Mouse (Mus musculus): ENCODE data around the gene Ush2a. TPM values are rescaled to one million over a fixed set of nuclear protein-coding genes. Genes with fewer than 3 reads are reported as not detected.
A peak's percentile ranks its signal among the peaks of the same experiment; 100 is the strongest.

Gene Ush2a
- total and polyA plus RNA-seq, 3 experiments, result under 0.01 to 0.04 TPM; not detected in 1

GRCm38 (mm10) chr1:189004774-189005173 is 743.0 kb downstream of the Ush2a start:
- peaks cover 0 to 4% of the 10 kb centered on the region in 2 experiments; a peak in 2 of 4 replicates for H3K4me1 ChIP-seq (ENCODE audit: control insufficient read depth in 1 of 2, insufficient read depth in 2 of 2, low read length in 2 of 2)

DNA sequence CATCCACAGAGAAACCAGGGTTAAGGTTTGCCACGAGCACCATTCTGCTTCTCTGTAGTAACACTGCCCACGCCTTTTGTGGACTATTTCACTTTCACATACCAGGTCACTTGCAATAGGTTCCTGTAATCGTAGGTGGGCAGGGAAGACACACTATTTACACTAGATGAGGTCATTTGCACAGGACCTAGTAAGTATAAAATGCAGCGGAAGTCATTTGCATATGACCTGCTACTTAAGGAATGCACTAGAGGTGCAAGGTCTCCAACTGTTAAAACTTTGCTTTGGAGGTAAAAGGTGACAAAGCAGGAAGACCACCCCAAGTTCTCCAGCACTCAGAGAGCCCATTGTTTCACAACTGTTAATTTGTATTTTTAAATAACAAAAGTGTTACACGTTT is 744.4 kb downstream of the Ush2a start:
- Histone ChIP-seq H3K4me3 (ENCODE audit: control insufficient read depth in 1 of 2, insufficient read depth in 1 of 2, low read depth in 2 of 2, low read length in 2 of 2) (no peak overlapping the region), H3K4me1 (ENCODE audit: control insufficient read depth in 1 of 2, insufficient read depth in 2 of 2, low read length in 2 of 2) (peaks cover 0 to 4% of the 10 kb centered on the region in 2 experiments; a peak in 2 of 4 replicates), H3K9ac (ENCODE audit: control insufficient read depth, low read depth, low read length, poor library complexity, severe bottlenecking) (no peak overlapping the region), H3K79me2 (ENCODE audit: control insufficient read depth, insufficient read depth, low read length, poor library complexity) (peaks cover 11% of the 10 kb centered on the region), H3K36me3 (ENCODE audit: control insufficient read depth in 1 of 2, insufficient read depth in 2 of 2, low read length in 2 of 2) (peaks cover under 1 to 5% of the 10 kb centered on the region in 2 experiments; a peak in 2 of 4 replicates), H3K27me3 (ENCODE audit: control insufficient read depth in 1 of 2, insufficient read depth in 2 of 2, low read length in 2 of 2) (no peaks in the 10 kb centered on the region), H3K27ac (ENCODE audit: control insufficient read depth, low read depth, low read length) (no peak overlapping the region), H3K9me3 (replicated peaks; ENCODE audit: insufficient read depth, low read length) (no peaks in the 10 kb centered on the region)
- DNase-seq (ENCODE audit: low read depth, low spot score), result no peak
- TF ChIP-seq CTCF (IDR thresholded peaks at IDR 0.05 in 2 of 3, conservative IDR thresholded peaks at IDR 0.05 in 1 of 3; ENCODE audit: control insufficient read depth in 1 of 3, insufficient read depth in 1 of 3, low read depth in 2 of 3, low read length in 3 of 3, poor library complexity in 1 of 3, severe bottlenecking in 1 of 3), result no peak
- TF ChIP-seq GABPA (IDR thresholded peaks at IDR 0.05; ENCODE audit: low read depth, low read length), result no peak
- no peak for TF ChIP-seq TCF12 (IDR thresholded peaks at IDR 0.05; ENCODE audit: low read depth, low read length)
- TF ChIP-seq USF1 (IDR thresholded peaks at IDR 0.05; ENCODE audit: low read depth, low read length), result no peak
- no peak for TF ChIP-seq TBP (IDR thresholded peaks at IDR 0.05; ENCODE audit: low read depth, low read length)
- no peak for TF ChIP-seq POLR2AphosphoS5 (IDR thresholded peaks at IDR 0.05; ENCODE audit: borderline replicate concordance, low read depth, low read length)

More at GRCm38 (mm10) chr1:189004774-189005173, 743.0 kb downstream of the Ush2a start:
- no peak overlapping the region for H3K9ac ChIP-seq (ENCODE audit: control insufficient read depth, low read depth, low read length, poor library complexity, severe bottlenecking)
- no peak overlapping the region for H3K4me3 ChIP-seq (ENCODE audit: control insufficient read depth in 1 of 2, insufficient read depth in 1 of 2, low read depth in 2 of 2, low read length in 2 of 2)
- TF ChIP-seq POLR2A (IDR thresholded peaks at IDR 0.05; ENCODE audit: control insufficient read depth in 1 of 2, insufficient read depth in 1 of 2, low read depth in 1 of 2, low read length in 2 of 2, poor library complexity in 1 of 2) (no peak), POLR2AphosphoS5 (IDR thresholded peaks at IDR 0.05; ENCODE audit: borderline replicate concordance, low read depth, low read length) (no peak), ETS1 (IDR thresholded peaks at IDR 0.05; ENCODE audit: low read depth, low read length) (no peak), MEF2A (IDR thresholded peaks at IDR 0.05; ENCODE audit: extremely low read depth, insufficient replicate concordance, low read depth, low read length, poor library complexity, severe bottlenecking) (no peak)
- no peaks in the 10 kb centered on the region for H3K9me3 ChIP-seq (replicated peaks; ENCODE audit: insufficient read depth, low read length)
- no peak overlapping the region for H3K27ac ChIP-seq (ENCODE audit: control insufficient read depth, low read depth, low read length)
- no peak for DNase-seq (ENCODE audit: low read depth, low spot score)
- peaks cover 11% of the 10 kb centered on the region for H3K79me2 ChIP-seq (ENCODE audit: control insufficient read depth, insufficient read depth, low read length, poor library complexity)
- H3K36me3 ChIP-seq (ENCODE audit: control insufficient read depth in 1 of 2, insufficient read depth in 2 of 2, low read length in 2 of 2), result peaks cover 4 to 5% of the 10 kb centered on the region in 2 experiments; a peak in 2 of 4 replicates
- H3K27me3 ChIP-seq (ENCODE audit: control insufficient read depth in 1 of 2, insufficient read depth in 2 of 2, low read length in 2 of 2), result no peaks in the 10 kb centered on the region

DNA sequence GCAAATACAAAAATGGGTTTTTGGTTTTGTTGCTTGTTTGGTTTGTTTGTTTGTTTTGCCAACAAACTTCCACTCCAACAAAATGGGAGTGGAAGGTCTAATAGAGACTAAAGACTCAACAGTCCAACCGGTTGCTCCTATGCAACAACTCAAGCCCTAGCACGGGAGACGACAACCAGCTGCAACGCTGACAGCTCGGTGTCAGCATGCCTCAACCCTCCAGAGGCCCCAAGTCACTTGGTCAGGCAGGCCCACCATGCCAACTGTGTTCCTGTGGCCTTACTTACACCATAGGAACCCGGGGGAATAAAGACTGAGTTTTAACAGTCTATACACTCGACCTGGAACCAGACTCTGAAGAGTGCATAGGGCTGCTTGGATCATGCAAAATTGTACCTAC is 745.0 kb downstream of the Ush2a start:
- Histone ChIP-seq H3K9ac (ENCODE audit: control insufficient read depth, low read depth, low read length, poor library complexity, severe bottlenecking) (peak overlapping the region; percentile 86), H3K4me1 (ENCODE audit: control insufficient read depth in 1 of 2, insufficient read depth in 2 of 2, low read length in 2 of 2) (peaks cover 0 to 4% of the 10 kb centered on the region in 2 experiments; a peak in 2 of 4 replicates), H3K36me3 (ENCODE audit: control insufficient read depth in 1 of 2, insufficient read depth in 2 of 2, low read length in 2 of 2) (peaks cover 0 to 5% of the 10 kb centered on the region in 2 experiments; a peak in 1 of 4 replicates), H3K79me2 (ENCODE audit: control insufficient read depth, insufficient read depth, low read length, poor library complexity) (peaks cover 11% of the 10 kb centered on the region), H3K27ac (ENCODE audit: control insufficient read depth, low read depth, low read length) (no peak overlapping the region), H3K4me3 (ENCODE audit: control insufficient read depth in 1 of 2, insufficient read depth in 1 of 2, low read depth in 2 of 2, low read length in 2 of 2) (peak overlapping the region; percentile 80 to 97), H3K27me3 (ENCODE audit: control insufficient read depth in 1 of 2, insufficient read depth in 2 of 2, low read length in 2 of 2) (no peaks in the 10 kb centered on the region), H3K9me3 (replicated peaks; ENCODE audit: insufficient read depth, low read length) (no peaks in the 10 kb centered on the region)
- no peak for TF ChIP-seq POLR2AphosphoS5 (IDR thresholded peaks at IDR 0.05; ENCODE audit: borderline replicate concordance, low read depth, low read length)
- no peak for TF ChIP-seq MAZ (IDR thresholded peaks at IDR 0.05; ENCODE audit: low read depth, low read length)
- TF ChIP-seq ZNF384 (IDR thresholded peaks at IDR 0.05; ENCODE audit: low read depth, low read length), result no peak
- TF ChIP-seq MEF2A (IDR thresholded peaks at IDR 0.05; ENCODE audit: extremely low read depth, insufficient replicate concordance, low read depth, low read length, poor library complexity, severe bottlenecking), result no peak
- TF ChIP-seq MAX (IDR thresholded peaks at IDR 0.05; ENCODE audit: low read length), result no peak
- no peak for TF ChIP-seq CTCF (IDR thresholded peaks at IDR 0.05 in 2 of 3, conservative IDR thresholded peaks at IDR 0.05 in 1 of 3; ENCODE audit: control insufficient read depth in 1 of 3, insufficient read depth in 1 of 3, low read depth in 2 of 3, low read length in 3 of 3, poor library complexity in 1 of 3, severe bottlenecking in 1 of 3)
- no peak for TF ChIP-seq GABPA (IDR thresholded peaks at IDR 0.05; ENCODE audit: low read depth, low read length)
- no peak for TF ChIP-seq CHD2 (IDR thresholded peaks at IDR 0.05; ENCODE audit: low read length)
- TF ChIP-seq SMC3 (IDR thresholded peaks at IDR 0.05; ENCODE audit: low read depth, low read length), result no peak
- TF ChIP-seq E2F4 (IDR thresholded peaks at IDR 0.05; ENCODE audit: borderline replicate concordance, low read depth, low read length), result no peak
- TF ChIP-seq RCOR1 (IDR thresholded peaks at IDR 0.05; ENCODE audit: low read depth, low read length), result no peak
- TF ChIP-seq MAFK (IDR thresholded peaks at IDR 0.05; ENCODE audit: borderline replicate concordance, low read depth, low read length), result no peak
- TF ChIP-seq HCFC1 (IDR thresholded peaks at IDR 0.05; ENCODE audit: low read depth, low read length), result no peak
- no peak for TF ChIP-seq TCF12 (IDR thresholded peaks at IDR 0.05; ENCODE audit: low read depth, low read length)
- TF ChIP-seq POLR2A (IDR thresholded peaks at IDR 0.05; ENCODE audit: control insufficient read depth in 1 of 2, insufficient read depth in 1 of 2, low read depth in 1 of 2, low read length in 2 of 2, poor library complexity in 1 of 2), result no peak
- no peak for TF ChIP-seq CHD1 (IDR thresholded peaks at IDR 0.05; ENCODE audit: low read depth, low read length)
- peak; percentile 19 for DNase-seq (ENCODE audit: low read depth, low spot score)

All from MEL (cell line).